Mouse (Mus musculus): ENCODE measurements around the gene Snx25. TPM values are rescaled to one million over a fixed set of nuclear protein-coding genes. Genes with fewer than 3 reads are reported as not detected.
A peak's percentile ranks its signal among the peaks of the same experiment; 100 is the strongest.
"Not testable (repeated sequence)": the region's sequence is repeated elsewhere in the genome, so short reads cannot be mapped to it uniquely, and the experiment has no call there.

The Snx25 gene
- total RNA-seq, 4 experiments from 2014 or later, result 45.8 to 54.7 (median 48.7) TPM

DNA sequence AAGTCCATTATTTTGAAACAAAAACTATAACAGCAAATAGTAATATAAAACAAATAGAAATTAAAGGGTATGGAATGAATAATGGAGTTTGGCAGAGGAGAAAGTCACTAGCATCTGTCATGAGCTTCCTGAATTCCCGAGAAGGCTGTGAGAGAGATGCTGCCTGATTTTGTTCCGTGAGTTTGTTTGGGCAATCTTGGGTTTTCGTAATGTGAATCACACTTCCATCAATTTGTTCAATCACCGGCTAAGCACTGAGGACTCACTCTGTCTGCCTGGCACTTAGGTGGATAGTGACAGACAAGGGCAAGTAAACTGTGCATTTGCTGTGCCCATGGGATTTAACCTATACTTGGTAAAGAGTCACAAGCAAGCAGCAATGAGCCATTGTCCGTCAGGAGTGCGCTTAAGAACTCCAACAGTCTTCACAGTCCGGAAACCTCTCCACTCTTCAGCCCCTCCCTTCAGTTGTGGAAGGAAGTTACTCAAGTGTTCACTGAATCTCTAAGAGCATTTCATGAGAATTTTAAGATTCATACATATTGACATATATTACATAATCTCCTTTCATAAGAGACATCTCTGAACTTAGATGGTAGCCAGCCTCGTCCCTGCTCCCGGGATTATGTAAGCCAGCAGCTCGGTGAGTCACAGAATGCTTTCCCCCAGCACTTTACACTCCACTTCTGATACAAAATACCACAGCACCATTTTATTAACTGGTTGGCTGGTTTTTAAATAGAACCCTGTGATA, 13.9 kb downstream of the Snx25 start:
- no peak for DNase-seq (ENCODE audit: low spot score in 2 of 2)

DNA sequence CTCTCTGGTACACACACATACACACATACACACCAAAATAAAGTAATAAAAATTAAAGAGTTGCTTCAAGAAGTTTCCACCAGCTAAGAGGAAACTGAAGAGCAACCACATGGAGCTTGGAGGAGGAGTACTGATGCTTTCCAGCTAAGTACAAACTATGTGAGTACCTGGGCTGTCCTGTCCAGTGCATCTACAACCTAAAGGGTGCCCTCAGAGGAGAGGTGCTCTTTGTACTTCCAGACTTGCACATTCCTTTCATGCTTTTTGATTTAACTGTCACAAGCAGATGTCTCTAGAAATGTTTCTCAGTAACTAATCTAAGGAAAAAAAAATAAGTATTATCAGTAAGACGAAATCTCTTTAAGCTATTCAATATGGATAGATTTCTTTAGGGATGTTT, 14.6 kb downstream of the Snx25 start:
- DNase-seq (ENCODE audit: low spot score in 2 of 2), result no peak

- not testable (repeated sequence) for DNase-seq (ENCODE audit: low spot score in 2 of 2)
These were observed 16.4 kb downstream of the Snx25 start for GRCm38 (mm10) chr8:46135546-46135945.

DNA sequence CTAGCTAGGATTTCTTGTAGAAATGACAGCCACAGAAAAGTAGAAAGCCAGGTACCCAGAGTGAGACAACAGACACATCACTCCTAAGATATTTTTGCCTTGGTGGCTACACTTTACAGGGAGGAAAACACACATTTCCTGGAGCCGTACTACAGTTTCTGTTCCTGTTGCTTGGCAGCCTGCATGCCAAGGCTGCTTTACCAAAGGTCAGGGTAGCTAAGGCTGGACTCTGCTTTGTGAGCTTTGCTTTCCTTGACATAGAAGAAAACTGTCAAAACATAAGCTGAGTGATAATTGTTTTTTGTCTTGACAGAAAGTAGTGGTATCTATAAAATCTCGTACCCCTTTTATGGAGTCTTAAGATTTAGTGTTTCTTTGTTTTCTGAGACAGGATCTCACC, 21.5 kb downstream of the Snx25 start:
- no peak for DNase-seq (ENCODE audit: low spot score in 2 of 2)

DNA sequence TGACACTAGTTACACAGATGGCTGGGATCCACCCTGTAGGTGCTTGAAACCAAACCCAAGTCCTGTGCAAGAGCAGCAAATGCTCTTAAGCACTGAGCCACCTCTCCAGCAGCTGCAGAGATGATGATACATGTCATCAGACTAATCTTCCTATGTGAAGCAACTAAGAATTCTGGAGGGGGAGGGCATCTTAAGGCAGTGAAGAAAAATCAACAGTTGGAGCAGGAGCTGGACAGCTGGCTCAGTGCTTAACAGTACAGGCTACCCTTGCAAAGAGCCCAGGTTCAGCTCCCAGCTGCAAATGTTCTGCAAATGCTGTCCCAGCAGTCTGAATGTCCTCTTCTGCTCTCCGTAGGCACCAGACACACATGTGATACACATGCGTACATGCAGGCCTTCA, 29.5 kb downstream of the Snx25 start:
- no peak for DNase-seq (ENCODE audit: low spot score in 2 of 2)

- DNase-seq (ENCODE audit: low spot score in 2 of 2), result no peak
These were observed 32.8 kb downstream of the Snx25 start for GRCm38 (mm10) chr8:46119176-46119575.

- peak in 1 of 2 experiments; percentile 45 for DNase-seq (ENCODE audit: low spot score in 2 of 2)
These were observed 34.8 kb downstream of the Snx25 start for GRCm38 (mm10) chr8:46117172-46117571.

DNA sequence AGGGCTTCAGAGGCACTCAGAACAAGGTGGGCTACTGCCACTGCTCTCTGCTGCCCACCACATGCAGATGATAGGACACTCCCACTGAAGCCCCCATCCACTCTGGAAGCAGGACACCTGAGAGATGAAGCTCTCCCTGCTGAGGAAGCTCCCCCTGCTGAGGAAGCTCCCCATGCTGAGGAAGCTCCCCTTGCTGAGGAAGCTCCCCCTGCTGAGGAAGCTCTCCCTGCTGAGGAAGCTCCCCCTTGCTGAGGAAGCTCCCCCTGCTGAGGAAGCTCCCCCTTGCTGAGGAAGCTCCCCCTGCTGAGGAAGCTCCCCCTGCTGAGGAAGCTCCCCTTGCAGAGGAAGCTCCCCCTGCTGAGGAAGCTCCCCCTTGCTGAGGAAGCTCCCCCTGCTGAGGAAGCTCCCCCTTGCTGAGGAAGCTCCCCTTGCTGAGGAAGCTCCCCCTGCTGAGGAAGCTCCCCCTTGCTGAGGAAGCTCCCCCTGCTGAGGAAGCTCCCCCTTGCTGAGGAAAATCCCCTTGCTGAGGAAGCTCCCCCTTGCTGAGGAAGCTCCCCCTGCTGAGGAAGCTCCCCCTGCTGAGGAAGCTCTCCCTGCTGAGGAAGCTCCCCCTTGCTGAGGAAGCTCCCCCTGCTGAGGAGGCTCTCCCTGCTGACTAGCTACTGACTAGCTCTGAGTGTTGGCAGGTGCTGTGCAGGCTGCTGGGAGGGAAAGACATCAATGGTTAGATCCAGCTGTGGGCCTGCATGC, 38.4 kb downstream of the Snx25 start:
- not testable (repeated sequence) for DNase-seq (ENCODE audit: low spot score in 2 of 2)

DNA sequence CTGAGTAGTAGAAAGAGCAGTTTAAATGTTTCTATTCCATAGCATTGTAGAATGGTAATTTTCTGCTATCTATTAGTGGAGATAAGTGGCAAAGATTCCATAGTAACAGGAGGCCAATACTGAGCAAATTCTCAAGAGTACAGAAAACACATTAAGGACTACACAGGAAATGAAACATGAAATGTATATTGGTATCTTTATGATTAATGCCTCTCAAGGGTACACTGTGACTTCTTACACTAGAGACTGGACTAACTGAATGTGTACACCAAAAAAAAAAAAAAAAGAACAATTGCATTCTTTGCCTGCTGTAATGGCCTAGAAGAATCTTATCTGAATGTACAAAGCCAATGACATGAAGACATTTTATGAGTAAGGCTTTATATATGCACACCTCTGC, 44.3 kb downstream of the Snx25 start:
- no peak for DNase-seq (ENCODE audit: low spot score in 2 of 2)

DNA sequence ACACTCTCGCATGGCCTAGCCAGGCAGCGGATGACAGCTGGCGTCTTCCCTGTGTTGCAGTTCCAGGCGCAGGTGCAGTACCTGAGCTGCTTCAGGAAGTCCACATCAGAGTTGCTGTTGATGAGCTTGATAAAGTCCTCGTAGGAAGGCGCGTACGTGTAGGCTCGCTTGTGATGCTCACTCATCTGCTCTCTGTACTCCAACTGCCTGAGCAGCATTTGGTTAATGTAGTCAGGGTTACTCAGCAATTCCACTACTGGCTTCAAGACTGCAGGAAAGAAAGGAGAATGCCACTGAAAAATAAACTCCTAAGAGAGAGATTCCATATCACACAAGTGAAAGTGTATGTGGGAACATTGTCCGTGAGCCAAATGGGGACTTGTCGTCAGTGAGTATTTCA, 48.5 kb downstream of the Snx25 start:
- no peak for DNase-seq (ENCODE audit: low spot score in 2 of 2)

DNA sequence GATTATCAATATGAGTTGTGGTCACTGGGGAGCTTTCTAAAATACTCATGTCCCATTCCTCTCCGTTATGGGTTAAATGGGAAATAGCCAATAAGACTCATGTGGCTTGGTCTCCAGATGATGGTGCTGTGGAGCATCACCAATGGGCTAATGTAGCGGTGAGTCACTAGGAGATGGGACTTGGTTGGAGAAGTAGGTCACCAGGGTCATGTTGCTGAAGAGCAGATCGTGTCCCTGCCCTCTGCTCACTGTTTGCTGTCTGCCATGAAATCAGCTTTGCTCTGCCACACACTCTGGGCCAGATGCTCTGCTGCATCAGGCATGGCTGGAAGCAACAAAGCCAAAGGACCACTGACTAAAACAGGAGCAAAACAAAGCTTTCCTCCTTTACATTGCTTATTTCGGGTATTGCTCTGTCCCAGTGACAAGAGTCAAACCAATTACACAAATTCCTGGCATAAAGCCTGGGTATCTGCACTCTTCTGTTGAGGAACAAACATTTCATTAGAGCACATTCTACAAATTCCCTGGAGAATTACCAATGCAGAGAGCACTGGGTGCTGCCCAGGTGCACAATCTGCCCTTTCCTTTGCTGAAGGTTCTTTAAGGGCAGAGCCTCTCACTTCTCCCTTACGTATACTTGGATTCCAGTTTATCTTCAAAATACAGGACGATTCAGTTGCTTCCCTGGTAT, 59.1 kb downstream of the Snx25 start:
- DNase-seq (ENCODE audit: low spot score in 2 of 2), result no peak

DNA sequence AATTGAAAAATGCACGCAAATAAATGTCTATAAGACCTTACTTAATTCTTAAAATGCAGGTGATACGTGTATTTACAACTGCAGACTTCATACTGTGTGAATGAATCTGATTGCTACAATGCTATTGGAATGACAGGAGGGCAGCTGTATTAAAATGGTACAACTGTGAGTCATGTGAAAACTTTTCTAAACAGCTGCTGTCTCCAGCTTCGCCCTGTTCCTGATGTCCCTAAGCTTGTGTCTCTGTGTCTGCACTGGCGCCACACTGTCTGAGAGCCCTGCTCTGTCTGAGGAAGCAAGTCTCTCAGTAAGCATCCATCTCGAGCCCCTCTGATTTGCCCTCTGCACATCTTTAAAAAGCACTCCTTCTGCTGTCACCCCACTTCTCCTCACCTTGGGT, 68.8 kb downstream of the Snx25 start:
- no peak for DNase-seq (ENCODE audit: low spot score in 2 of 2)

DNA sequence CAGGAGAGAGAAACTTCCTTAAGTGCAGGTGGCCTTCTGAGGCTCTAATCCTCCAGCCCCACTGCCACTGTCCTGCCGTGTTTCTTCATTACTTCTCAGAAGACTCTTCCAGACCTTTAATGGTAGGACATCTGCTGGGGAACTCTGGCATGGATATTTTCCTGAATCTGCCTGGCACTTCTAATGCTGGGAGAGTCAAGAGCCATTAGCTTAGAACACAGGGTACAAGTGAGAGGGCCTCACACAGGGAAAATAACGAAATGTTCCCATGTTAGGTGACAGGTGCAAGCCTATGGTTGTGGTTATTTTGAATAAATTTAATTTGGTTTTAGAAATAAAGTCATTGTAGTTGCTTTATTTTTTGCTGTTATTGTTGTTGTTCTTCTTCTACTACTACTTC, 70.9 kb downstream of the Snx25 start:
- no peak for DNase-seq (ENCODE audit: low spot score in 2 of 2)

GRCm38 (mm10) chr8:46078866-46079265, 73.1 kb downstream of the Snx25 start:
- no peak for DNase-seq (ENCODE audit: low spot score in 2 of 2)

GRCm38 (mm10) chr8:46075223-46075622, 76.7 kb downstream of the Snx25 start:
- DNase-seq (ENCODE audit: low spot score in 2 of 2), result no peak

DNA sequence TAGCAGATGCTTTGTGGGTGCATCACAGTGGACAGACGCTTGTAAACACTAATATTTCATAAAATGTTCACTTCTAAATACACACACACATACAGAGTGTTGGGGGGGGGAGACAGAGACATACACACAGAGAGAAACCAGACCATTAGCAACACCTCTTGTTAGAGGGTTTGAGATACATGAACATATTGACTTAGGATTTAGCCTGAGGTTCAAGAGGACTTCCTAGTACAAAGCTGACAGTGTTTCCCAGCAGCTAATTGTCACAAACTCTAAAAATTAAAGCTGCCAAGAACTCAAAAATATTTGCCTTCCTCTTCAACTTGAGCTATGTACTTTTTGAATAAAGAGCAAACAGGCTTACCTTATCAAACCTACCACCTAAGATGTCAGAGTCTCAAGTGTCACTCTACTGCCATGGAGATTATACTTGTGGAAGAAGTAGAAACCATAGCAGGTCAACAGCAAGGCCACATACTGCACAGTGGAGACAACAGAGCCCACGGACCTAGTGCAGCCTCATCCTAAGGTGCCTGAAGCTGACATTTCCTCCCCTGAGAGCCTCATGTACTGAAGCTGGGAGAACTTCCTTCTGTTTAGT, 78.3 kb downstream of the Snx25 start:
- DNase-seq (ENCODE audit: low spot score in 2 of 2), result no peak

DNA sequence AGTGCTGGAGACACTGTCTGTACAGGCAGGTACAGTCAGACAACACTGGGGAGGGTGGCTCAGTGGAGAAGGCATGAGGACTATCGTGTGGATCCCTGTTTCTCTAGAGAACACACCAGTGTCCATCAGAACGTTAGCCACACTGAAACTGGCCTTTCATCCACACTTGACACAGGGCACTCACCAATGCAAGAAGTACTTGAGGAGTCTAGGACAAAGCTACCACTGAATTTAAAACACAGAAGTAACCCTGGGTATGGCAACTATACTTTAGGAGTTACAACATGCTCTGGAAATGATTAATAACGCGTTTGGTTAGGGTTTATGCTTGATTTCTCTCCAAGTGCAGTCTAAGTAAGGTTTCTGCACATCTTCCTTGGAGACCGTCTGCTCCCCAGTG, 79.2 kb downstream of the Snx25 start:
- no peak for DNase-seq (ENCODE audit: low spot score in 2 of 2)

- DNase-seq (ENCODE audit: low spot score in 2 of 2), result peak in 1 of 2 experiments; percentile 39
These were observed 111.7 kb downstream of the Snx25 start for GRCm38 (mm10) chr8:46040260-46040659.

DNA sequence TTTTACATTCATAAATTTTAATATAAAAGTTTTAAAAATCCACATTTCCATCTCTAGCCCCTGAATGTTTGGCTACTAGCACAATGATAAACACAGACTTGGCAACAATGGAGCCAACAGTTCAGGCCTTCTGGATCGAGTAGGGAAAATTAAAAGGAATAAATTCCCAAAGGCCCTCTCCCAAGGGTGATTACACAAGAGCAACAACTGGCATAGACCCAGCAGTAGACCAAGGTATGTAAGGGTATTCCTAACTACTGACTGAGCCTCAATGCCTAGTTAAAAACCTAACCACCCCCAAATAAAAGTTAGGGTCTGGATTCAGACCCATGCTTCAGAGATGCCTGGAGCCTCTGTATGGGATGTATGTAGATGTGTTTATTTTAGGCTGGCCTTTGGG, 112.3 kb downstream of the Snx25 start:
- no peak for DNase-seq (ENCODE audit: low spot score in 2 of 2)

DNA sequence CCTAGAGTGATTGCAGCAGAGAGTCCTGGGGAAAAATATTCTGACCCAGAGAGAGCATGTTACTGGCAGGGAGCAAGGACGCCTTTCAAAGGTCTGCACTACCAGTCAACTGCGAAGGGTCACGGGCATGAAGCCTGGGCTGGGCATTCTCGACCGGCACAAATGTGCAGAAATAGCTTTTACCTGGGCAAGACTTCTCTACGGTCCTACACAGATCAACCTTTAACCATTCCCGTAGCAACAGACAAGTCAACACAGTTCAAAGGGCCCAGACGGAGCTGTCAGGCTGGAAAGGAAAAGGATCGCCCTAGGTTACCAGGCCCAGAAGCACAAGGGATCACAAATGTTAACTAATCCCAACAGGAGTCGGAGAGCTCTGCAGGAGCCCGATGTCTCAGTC, 115.7 kb downstream of the Snx25 start:
- no peak for DNase-seq (ENCODE audit: low spot score in 2 of 2)

- no peak for DNase-seq (ENCODE audit: low spot score in 2 of 2)
These were observed 127.6 kb downstream of the Snx25 start for GRCm38 (mm10) chr8:46024392-46024791.

DNA sequence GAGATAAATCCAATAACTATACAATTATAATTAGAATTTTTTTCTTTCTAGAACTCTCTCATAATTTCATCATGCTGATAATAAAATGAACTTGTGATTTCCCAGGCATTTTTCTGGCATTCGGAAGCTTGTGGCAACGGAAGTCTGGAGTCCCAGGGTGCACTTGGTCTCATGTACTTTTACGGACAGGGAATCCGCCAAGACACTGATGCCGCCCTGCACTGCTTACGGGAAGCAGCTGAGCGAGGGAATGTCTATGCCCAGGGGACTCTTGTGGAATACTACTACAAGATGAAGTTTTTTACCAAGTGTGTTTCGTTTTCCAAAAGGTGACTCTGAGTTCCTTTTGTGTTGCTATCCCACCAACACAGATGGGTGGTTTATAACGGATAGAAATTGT, 129.2 kb downstream of the Snx25 start:
- no peak for DNase-seq (ENCODE audit: low spot score in 2 of 2)
